14 mouse cellular contexts compared by ENCODE assay signal in genomic region chr13:42383099-42383498, GRCm38 (mm10).
"Had no signal": no experiment of that assay in that cellular context is flagged by ENCODE, and none has a peak within 500 bp of the region (broad histone marks: within the 10 kb centered on the region; RNA-seq: fewer than 3 reads in every experiment).

No protein-coding gene starts in this region.

- ATAC-seq: midbrain, embryonic 16.5 days had no signal

- H3K9me3 ChIP-seq: midbrain, embryonic 10.5 days; midbrain, embryonic 12.5 days; neural tube, embryonic 12.5 days; stomach, embryonic 15.5 days had no signal

- H3K4me1 ChIP-seq: midbrain, embryonic 10.5 days; midbrain, embryonic 12.5 days; neural tube, embryonic 12.5 days; stomach, embryonic 15.5 days had no signal

- DNase-seq: lung, adult 18-20 months; lung, embryonic 14.5 days; lung, postnatal 10 days; lung, postnatal 4 days; midbrain, embryonic 14.5 days; right cerebral cortex, postnatal 14 days; thymus, adult 2 months; thymus, postnatal 36 days had no signal

- H3K36me3 ChIP-seq: midbrain, embryonic 10.5 days; midbrain, embryonic 12.5 days; neural tube, embryonic 12.5 days; stomach, embryonic 15.5 days had no signal

- H3K27me3 ChIP-seq: midbrain, embryonic 12.5 days; neural tube, embryonic 12.5 days; stomach, embryonic 15.5 days had no signal

- H3K4me2 ChIP-seq: lung, embryonic 14.5 days; midbrain, embryonic 12.5 days; neural tube, embryonic 12.5 days; stomach, embryonic 15.5 days had no signal

- H3K27ac ChIP-seq: midbrain, embryonic 10.5 days; midbrain, embryonic 12.5 days; neural tube, embryonic 12.5 days; stomach, embryonic 15.5 days; stomach, postnatal 0 days had no signal

- H3K9ac ChIP-seq: lung, embryonic 14.5 days; midbrain, embryonic 12.5 days; neural tube, embryonic 12.5 days; stomach, embryonic 15.5 days had no signal

- H3K4me3 ChIP-seq: midbrain, embryonic 10.5 days; midbrain, embryonic 12.5 days; neural tube, embryonic 12.5 days; stomach, embryonic 15.5 days had no signal
